Comparison of ENCODE assay signal across 14 mouse cellular contexts in genomic region chr2:75759196-75759885, GRCm38 (mm10).
"Had no signal": no experiment of that assay in that cellular context is flagged by ENCODE, and none has a peak within 500 bp of the region (broad histone marks: within the 10 kb centered on the region; RNA-seq: fewer than 3 reads in every experiment).

No protein-coding gene starts in this region.

- H3K4me3 ChIP-seq: left cerebral cortex, adult 2 months; limb, embryonic 15.5 days; liver, embryonic 12.5 days; myocyte; neural tube, embryonic 15.5 days had no signal

- H3K9me3 ChIP-seq: limb, embryonic 15.5 days; liver, embryonic 12.5 days; neural tube, embryonic 15.5 days had no signal

- ATAC-seq: liver, embryonic 12.5 days had no signal

- H3K4me1 ChIP-seq: neural tube, embryonic 15.5 days had no signal

- H3K36me3 ChIP-seq: limb, embryonic 15.5 days; liver, embryonic 12.5 days; neural tube, embryonic 15.5 days had no signal

- H3K9ac ChIP-seq: limb, embryonic 15.5 days; liver, embryonic 12.5 days; lung, embryonic 14.5 days; neural tube, embryonic 15.5 days had no signal

- DNase-seq: kidney, adult 11 months; kidney, postnatal 10 days; kidney, postnatal 4 days; lung, embryonic 14.5 days; lung, postnatal 10 days; lung, postnatal 4 days; right cerebral cortex, adult 18-20 months; right cerebral cortex, postnatal 25 days; thymus, postnatal 36 days had no signal

- H3K27me3 ChIP-seq: limb, embryonic 15.5 days; neural tube, embryonic 15.5 days had no signal

- H3K4me2 ChIP-seq: limb, embryonic 15.5 days; liver, embryonic 12.5 days; lung, embryonic 14.5 days; neural tube, embryonic 15.5 days had no signal

- H3K27ac ChIP-seq: left cerebral cortex, adult 2 months; limb, embryonic 15.5 days; liver, embryonic 12.5 days; neural tube, embryonic 15.5 days had no signal
